Mouse (Mus musculus) retina, postnatal 7 days (tissue): ENCODE measurements around the gene Gmeb1.
A peak's percentile ranks its signal among the peaks of the same experiment; 100 is the strongest.
"Not testable (repeated sequence)": the region's sequence is repeated elsewhere in the genome, so short reads cannot be mapped to it uniquely, and the experiment has no call there.

Experiments used
- DNase-seq: peaks from one replicate; pipeline ENCODE4 v3.0.0-alpha.2; 2012; ENCODE audit warnings: low read depth, low spot score

The Gmeb1 gene

DNA sequence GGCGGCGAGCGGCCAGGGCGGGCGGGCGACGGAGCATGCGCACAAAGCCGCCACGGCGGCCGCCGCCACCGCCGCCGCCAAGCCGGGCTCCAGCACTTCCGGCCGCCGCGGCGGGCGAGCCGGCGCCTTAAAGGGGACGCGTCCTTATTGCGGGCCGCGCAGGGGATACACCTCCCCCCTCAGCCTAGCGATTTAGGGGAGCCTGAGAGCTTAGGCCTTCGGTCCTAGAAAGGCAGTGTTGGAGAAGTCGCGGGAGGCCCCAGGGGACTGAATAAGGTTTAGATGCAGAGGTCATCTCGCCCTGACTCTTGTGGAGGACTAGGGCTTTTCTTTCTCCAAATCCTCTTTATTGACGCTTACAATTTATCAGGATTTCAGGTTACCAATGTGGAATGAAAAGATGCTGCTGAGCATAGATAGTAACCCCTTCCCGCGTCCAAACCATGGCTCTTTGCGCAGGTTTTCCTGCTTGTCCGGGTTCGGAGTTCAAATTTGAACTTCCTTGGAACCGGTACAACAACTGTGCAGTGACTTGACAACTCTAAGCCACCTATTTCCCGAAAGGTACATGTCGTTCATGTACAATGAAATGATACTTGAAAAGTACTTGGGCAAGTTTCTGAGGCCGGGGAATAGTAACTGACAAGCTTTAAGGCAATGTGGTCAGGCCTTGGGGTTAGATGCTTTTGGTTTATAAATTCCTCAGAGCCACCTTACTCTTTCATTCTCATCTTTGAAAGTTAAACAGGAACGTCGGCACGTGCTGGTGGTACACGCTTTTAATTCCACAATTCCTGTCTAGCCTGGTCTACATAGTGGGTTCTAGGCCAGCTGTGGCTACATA lies at the start of gene Gmeb1:
TSS of gene Gmeb1 (minus strand) at position 89 of the 844 bp plus-strand sequence.
- peak; percentile 77 for DNase-seq

- no peak for DNase-seq
Measured at GRCm38 (mm10) chr4:132309849-132310472, 48.6 kb upstream of the Gmeb1 start.

DNA sequence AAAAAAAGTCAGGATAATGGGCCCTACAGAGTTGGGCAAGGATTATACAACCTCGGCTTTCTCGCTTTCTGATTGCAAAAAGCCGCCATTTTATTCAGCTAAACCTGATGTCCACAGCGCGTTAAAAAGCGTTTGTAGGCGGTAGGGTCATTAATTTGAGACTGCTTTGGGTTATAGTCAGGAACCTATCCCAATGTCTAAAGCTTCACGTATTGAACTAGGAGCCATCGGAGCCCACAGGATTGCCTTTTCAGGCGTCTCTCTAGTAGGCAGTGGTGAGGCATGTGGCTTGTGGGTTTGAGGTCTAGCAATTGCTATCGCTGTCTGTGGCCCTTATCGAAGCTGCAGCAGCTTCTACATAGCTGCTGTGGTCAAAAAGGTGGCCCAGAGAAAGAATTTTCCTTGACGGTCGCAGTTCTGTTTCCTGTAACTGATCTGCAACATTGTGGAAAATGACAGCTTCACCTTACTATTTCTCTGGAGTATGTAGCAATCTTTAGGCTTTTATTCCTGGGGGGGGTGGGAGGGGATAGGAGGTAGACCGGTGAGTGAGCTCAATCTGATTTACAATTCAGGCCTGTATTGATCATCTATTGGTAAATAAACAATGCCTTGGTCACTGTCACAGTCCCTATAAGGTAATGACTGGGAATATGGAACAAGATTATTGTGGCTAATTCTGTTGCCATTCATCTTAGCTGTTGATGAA lies 47.9 kb upstream of the Gmeb1 start:
- no peak for DNase-seq

- DNase-seq = peak; percentile 84
Measured at GRCm38 (mm10) chr4:132308437-132309139, 47.2 kb upstream of the Gmeb1 start.

DNA sequence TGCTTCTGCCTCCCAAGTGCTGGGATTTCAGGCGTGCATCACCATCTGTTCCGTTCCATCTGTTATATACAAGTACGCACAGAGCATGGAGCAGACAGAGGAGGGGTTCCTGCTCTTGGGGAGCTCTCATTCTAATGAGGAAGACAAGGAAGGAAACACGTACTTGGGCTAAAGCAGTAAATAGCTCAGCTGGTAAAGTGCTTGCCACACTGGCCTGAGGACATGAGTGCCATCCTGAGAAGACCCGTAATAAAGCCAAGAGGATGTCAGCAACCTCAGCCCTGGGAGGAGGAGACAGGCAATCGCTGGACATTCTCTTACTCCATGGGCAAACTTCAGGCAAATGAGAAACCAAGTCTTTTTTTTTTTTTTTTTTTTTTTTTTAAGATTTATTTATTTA lies 44.6 kb upstream of the Gmeb1 start:
- no peak for DNase-seq

DNA sequence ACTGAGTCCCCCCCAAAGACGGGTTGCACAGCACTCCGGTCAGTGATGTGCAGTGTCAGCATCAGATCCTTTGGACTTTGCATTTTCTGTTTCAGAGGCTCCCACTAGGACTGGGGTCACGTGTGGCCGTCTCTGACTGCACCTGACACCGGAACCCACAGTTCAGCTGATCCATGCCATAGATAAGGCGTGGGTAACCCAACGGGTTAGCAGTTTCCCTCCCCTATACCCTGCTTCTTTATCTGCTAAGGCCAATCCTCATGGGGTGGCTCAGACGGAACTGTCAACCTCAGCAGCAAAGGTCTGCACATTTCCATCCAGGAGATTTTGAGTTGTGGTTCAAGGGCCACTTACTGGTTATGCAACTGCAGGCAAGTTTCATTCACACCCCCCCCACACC lies 43.9 kb upstream of the Gmeb1 start:
- no peak for DNase-seq

- DNase-seq = not testable (repeated sequence)
Measured at GRCm38 (mm10) chr4:132303484-132303883, 42.1 kb upstream of the Gmeb1 start.

DNA sequence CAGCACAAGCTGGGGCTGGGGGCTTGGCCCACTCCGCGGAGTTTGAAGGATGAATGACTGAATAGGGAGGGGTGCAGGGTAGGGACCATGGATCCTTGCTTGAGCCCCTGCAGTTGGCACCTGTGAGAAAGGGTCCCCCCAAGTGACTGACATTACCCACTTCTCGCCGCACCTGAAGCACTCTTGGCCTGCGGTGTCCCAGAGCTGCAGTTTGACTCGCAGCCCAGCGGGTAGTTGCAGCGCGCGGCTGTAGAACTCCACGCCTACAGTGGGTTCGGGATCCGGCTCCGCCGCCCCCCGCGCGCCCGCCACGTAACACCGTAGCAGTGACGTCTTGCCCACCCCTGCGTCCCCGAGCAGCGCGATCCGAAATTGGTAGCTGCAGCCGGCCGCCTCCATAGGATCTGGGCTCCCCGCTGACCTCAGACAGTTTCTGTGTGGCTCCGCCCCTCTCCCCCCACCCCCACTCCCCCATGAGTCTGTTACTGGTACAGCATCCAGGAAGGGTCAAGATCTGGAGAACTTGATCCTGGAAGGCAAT lies 41.6 kb upstream of the Gmeb1 start, which contains the start of gene Rab42:
TSS of gene Rab42 (minus strand) at position 447 of the 541 bp plus-strand sequence.
- DNase-seq = no peak

DNA sequence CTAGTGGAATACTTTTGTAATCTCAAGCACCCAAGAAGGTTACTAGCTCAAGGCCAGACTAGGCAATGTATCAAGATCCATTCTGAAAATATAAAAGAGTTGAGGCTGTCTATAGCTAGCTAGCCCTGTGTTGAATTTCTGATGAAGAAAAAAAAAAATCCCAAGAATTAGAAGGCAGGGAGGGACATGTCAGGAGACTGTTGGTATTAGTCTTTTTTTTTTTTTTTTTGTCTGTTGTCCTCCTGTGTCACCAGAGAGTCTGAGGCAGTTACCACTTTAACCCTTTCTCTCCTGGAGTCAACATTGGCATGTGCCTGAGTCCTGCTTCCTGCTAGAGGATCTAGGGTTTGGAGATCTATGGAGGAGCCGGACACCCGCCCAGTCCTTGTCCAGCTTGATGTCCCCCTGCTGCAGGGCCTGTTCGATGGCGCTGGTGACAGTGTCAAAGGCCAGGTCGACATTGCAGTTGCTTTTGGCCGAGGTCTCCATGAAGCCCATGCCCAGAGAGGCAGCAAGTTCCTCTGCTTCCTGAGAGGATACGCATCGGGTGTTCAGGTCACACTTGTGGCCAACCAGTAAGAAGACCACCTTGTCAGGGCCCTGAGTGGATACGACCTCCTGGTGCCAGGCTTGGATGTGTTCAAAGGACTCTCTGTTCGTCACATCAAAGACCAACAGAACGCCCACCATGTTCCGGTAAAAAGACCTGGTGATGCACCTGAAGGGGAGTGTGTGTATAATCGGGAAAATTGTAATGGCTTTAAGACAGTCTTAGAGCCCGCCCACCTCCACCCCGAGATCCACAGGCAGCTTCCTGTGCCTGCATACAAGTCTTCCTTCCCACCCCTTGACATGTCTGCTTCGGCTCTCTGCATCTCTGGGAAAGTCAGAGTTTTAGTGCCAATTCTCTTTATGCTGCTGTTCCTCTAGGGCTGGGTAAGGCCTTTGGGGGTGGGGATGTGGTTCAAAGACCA lies 40.9 kb upstream of the Gmeb1 start:
- DNase-seq = no peak

GRCm38 (mm10) chr4:132301486-132301885 lies 40.1 kb upstream of the Gmeb1 start:
- DNase-seq = no peak

DNA sequence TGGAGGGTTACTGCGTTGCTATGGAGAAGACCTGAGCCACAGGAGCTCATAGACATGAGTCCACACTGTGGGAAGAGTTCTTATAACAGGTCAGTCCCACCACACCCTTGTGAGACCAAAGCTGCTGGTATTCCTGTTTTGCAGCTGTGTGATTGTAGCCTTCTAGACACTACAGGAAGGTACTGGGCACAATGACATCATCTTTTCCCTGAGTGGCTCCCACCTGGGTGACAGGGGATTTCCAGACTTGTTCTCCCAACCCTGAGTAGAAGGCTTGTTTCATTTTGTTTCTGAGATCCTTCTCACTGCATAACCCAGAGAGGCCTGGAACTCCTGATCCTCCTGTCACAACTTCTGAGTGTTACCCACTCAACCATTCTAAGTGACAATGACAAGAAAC lies 38.4 kb upstream of the Gmeb1 start:
- DNase-seq = no peak

DNA sequence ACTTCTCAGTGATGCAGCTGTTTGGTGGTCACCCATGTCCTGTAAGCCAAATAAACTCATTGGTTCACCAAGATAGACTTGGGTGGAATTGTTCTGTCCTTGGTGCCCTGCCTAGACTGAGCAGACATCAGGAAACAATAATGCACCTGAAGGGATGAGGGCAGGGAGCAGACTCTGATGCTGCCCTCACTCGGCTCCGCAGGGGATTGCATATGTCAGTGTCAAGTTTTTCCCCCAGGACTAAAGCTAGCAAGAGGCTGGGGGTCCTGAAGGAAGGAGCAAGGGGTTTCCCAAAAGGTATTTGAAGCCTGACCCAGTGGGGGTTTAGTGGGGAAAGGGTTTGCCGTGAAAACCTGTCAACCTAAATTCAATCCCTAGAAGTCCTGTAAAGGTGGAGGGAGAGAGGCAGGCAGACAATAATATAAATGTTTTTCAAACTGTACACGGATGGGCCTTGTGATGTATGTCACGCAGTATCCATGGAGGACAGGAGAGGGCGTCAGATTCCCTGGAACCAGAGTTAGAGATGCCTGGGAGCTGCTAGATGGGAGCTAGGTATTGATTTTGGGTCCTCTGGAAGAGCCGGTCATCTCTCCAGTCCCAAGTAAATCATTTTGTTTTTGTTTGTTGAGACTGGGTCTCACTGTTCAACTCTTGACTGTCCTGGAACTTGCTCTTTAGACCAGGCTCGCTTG lies 34.4 kb upstream of the Gmeb1 start:
- no peak for DNase-seq

DNA sequence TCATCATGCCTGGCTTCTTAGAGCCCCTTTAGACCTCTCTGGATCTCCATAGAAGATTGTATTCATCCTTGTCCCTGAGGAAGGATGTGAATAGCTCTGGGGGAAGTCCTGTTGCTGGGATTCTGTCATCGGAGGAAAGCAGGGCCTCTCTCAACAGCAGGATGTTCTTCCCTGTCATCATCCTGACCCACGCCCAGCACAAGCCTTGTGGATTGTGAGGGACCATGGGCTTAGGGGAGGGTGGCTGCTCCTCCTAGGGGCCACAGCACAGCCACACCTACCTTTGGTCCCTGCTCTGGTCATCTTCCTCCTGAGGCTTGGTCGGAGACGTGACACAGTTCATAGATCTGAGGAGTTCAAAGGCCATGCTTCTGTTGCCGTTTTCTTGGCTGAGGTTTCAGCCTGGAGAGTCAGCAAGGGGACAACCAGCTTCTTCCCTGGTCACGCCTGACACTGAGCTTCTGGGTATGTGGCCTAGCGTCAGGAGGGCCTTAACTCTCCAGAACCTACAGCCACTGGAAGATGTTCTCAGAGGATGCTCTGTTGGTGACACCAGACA lies 32.4 kb upstream of the Gmeb1 start:
- DNase-seq = no peak

DNA sequence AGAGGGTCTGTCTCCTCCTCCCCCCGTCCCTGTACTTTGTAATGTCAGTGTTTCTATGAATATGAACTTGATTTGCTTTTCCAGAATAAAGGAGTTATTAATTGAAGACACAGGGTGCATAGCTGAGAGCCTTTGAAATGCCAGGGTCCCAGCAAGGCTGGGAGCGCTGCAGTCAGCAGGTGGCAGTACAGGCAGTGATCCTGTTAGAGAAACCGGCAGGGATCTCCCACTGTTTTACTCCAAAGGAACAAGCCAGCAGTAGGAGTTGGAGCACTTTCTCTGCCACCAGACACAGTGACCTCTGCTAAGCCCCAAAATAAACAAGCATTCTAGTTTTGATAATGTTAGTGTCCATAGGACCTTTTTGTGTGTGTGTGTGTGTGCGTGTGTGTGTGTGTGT lies 31.6 kb upstream of the Gmeb1 start:
- DNase-seq = no peak

- DNase-seq = no peak
Measured at GRCm38 (mm10) chr4:132291624-132292335, 30.4 kb upstream of the Gmeb1 start.

GRCm38 (mm10) chr4:132291056-132291455 lies 29.7 kb upstream of the Gmeb1 start:
- no peak for DNase-seq

GRCm38 (mm10) chr4:132288840-132289239 lies 27.4 kb upstream of the Gmeb1 start:
- DNase-seq = not testable (repeated sequence)

DNA sequence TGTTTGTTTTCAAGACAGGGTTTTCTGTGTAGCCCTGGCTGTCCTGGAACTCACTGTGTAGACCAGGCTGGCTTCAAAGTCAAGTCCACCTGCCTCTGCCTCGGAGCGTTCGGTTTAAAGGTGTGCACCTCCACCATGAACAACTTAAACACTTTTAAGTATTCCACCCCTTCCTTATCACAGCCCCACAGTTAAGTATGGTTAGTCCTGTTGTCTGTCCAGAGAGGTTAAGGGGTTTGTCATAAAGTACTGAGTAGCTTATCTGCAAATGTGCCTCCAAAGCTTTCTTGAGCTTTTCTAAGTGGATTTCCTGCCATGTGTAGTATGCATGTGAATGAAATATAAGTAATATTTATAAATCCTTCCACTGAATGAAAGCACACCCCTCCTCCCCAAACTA lies 14.5 kb upstream of the Gmeb1 start:
- DNase-seq = no peak
